Mouse (Mus musculus) intestine, embryonic 14.5 days (tissue): ENCODE results near the gene Nin. TPM values are rescaled to one million over a fixed set of nuclear protein-coding genes. Genes with fewer than 3 reads are reported as not detected.

Source experiments
- ATAC-seq: fragments of 200-750 bp; cut with Nextera tagmentation; replicated peaks from 2 replicates; pipeline ENCODE4 v1.8.0; 2017; ENCODE audit warnings: low read depth, moderate number of reproducible peaks, moderate TSS enrichment, moderate library complexity; ENCODE audit not compliant: low FRiP score, low TSS enrichment
- DNase-seq: peaks from one replicate; pipeline ENCODE4 v3.0.0-alpha.2; 2018; ENCODE audit warnings: low spot score
- H3K27ac ChIP-seq: fragments of 300-500 bp; sonication (generic); 2 replicates; pipeline ENCODE4 v1.5.1; 2014; ENCODE audit warnings: low read depth, mild to moderate bottlenecking, control low read depth
- H3K27me3 ChIP-seq: fragments of 300-500 bp; sonication (generic); replicated peaks from 2 replicates; pipeline ENCODE4 v1.6.1; 2014; ENCODE audit warnings: low read length, control low read depth; ENCODE audit not compliant: control insufficient read depth, insufficient read depth
- H3K36me3 ChIP-seq: fragments of 300-500 bp; sonication (generic); 2 replicates; pipeline ENCODE4 v1.6.1; 2014; ENCODE audit warnings: low read length, control low read depth; ENCODE audit not compliant: control insufficient read depth, insufficient read depth
- H3K4me1 ChIP-seq: fragments of 300-500 bp; sonication (generic); replicated peaks from 2 replicates; pipeline ENCODE4 v1.6.1; 2014; ENCODE audit warnings: low read length, control low read depth, mixed read lengths; ENCODE audit not compliant: control insufficient read depth, insufficient read depth
- H3K4me2 ChIP-seq: fragments of 300-500 bp; sonication (generic); 2 replicates; pipeline ENCODE4 v1.6.1; 2014; ENCODE audit warnings: low read length
- H3K4me3 ChIP-seq: fragments of 300-500 bp; sonication (generic); 2 replicates; pipeline ENCODE4 v1.5.1; 2014; ENCODE audit warnings: low read depth, low read length, control low read depth, mixed read lengths
- H3K9ac ChIP-seq: fragments of 300-500 bp; sonication (generic); 2 replicates; pipeline ENCODE4 v1.6.1; 2014; ENCODE audit warnings: mild to moderate bottlenecking, low read length
- H3K9me3 ChIP-seq: fragments of 300-500 bp; sonication (generic); 2 replicates; pipeline ENCODE4 v1.6.1; 2016; ENCODE audit warnings: low read length, control low read depth; ENCODE audit not compliant: control insufficient read depth
- WGBS: fragments of 180-500 bp; shearing (Covaris S2); extraction: QIAGEN DNeasy Blood & Tissue Kit; methylation state at CpG from one replicate; pipeline ENCODE4 v1.1.7; 2014; 5-methylcytosine and 5-hydroxymethylcytosine counted together
- polyA plus RNA-seq: library from polyadenylated mRNA; unstranded; fragments of >200 nt; fragmentation: Nextera tagmentation; extraction: Ambion mirVana; gene quantifications from 2 replicates; pipeline ENCODE4 v1.2.1, GENCODE M21; 2014

Nin gene
- polyA plus RNA-seq, 1 experiment from 2014 or later: 18.5 TPM

GRCm38 (mm10) chr12:70043421-70043820, 70.1 kb downstream of the Nin start:
- H3K9me3 ChIP-seq: no peaks in the 10 kb centered on the region
- no peak overlapping the region for H3K9ac ChIP-seq
- peak; percentile 34 for DNase-seq
- H3K27me3 ChIP-seq: no peaks in the 10 kb centered on the region
- no peaks in the 10 kb centered on the region for H3K4me1 ChIP-seq
- ATAC-seq: no peak
- WGBS: 89% methylated on average over 13 of the region's 13 CpGs
- H3K4me2 ChIP-seq: no peak overlapping the region
- H3K4me3 ChIP-seq: no peak overlapping the region
- H3K36me3 ChIP-seq: peaks cover 86% of the 10 kb centered on the region
- no peak overlapping the region for H3K27ac ChIP-seq

GRCm38 (mm10) chr12:70040981-70041380, 72.5 kb downstream of the Nin start:
- no peak overlapping the region for H3K4me3 ChIP-seq
- H3K4me2 ChIP-seq: no peak overlapping the region
- H3K9ac ChIP-seq: no peak overlapping the region
- no peak overlapping the region for H3K27ac ChIP-seq
- no peaks in the 10 kb centered on the region for H3K27me3 ChIP-seq
- H3K36me3 ChIP-seq: peaks cover 80% of the 10 kb centered on the region
- DNase-seq (no peak), ATAC-seq (no peak)
- H3K4me1 ChIP-seq: no peaks in the 10 kb centered on the region
- no peaks in the 10 kb centered on the region for H3K9me3 ChIP-seq
- 80% methylated on average over 6 of the region's 6 CpGs for WGBS

- whole genome bisulfite sequencing: 92% methylated on average over 19 of the region's 19 CpGs
- no peak for ATAC-seq
- Histone ChIP-seq H3K36me3 (peaks cover 70% of the 10 kb centered on the region), H3K27ac (no peak overlapping the region), H3K9ac (no peak overlapping the region), H3K4me1 (no peaks in the 10 kb centered on the region), H3K4me3 (no peak overlapping the region), H3K4me2 (no peak overlapping the region), H3K27me3 (no peaks in the 10 kb centered on the region), H3K9me3 (no peaks in the 10 kb centered on the region)
- DNase-seq: no peak
Observed at GRCm38 (mm10) chr12:70036722-70037305, 76.7 kb downstream of the Nin start.

GRCm38 (mm10) chr12:70026233-70026632, 87.3 kb downstream of the Nin start:
- ATAC-seq: no peak
- DNase-seq: no peak
- no peak overlapping the region for H3K27ac ChIP-seq

GRCm38 (mm10) chr12:70025431-70025830, 88.1 kb downstream of the Nin start:
- ATAC-seq (no peak), DNase-seq (no peak)
- no peaks in the 10 kb centered on the region for H3K9me3 ChIP-seq
- peaks cover 88% of the 10 kb centered on the region for H3K36me3 ChIP-seq
- no peak overlapping the region for H3K27ac ChIP-seq
- H3K9ac ChIP-seq: no peak overlapping the region
- H3K4me1 ChIP-seq: no peaks in the 10 kb centered on the region
- H3K4me3 ChIP-seq: no peak overlapping the region
- H3K27me3 ChIP-seq: no peaks in the 10 kb centered on the region
- 91% methylated on average over 6 of the region's 6 CpGs for WGBS
- no peak overlapping the region for H3K4me2 ChIP-seq

More at GRCm38 (mm10) chr12:70026233-70026632, 87.3 kb downstream of the Nin start:
- Histone ChIP-seq H3K9me3 (no peaks in the 10 kb centered on the region), H3K27me3 (no peaks in the 10 kb centered on the region), H3K36me3 (peaks cover 88% of the 10 kb centered on the region), H3K4me1 (no peaks in the 10 kb centered on the region), H3K4me2 (no peak overlapping the region), H3K4me3 (no peak overlapping the region), H3K9ac (no peak overlapping the region)

- Histone ChIP-seq H3K9ac (no peak overlapping the region), H3K9me3 (no peaks in the 10 kb centered on the region), H3K27me3 (no peaks in the 10 kb centered on the region), H3K4me1 (no peaks in the 10 kb centered on the region), H3K27ac (no peak overlapping the region), H3K4me2 (no peak overlapping the region), H3K36me3 (peaks cover 90% of the 10 kb centered on the region), H3K4me3 (no peak overlapping the region)
- ATAC-seq (no peak), DNase-seq (no peak)
- 82% methylated on average over 4 of the region's 4 CpGs for WGBS
Observed at GRCm38 (mm10) chr12:70023580-70023979, 89.9 kb downstream of the Nin start.

- Histone ChIP-seq H3K36me3 (peaks cover 76% of the 10 kb centered on the region), H3K4me2 (no peak overlapping the region), H3K9me3 (no peaks in the 10 kb centered on the region), H3K27me3 (no peaks in the 10 kb centered on the region), H3K4me3 (no peak overlapping the region), H3K27ac (no peak overlapping the region), H3K4me1 (no peaks in the 10 kb centered on the region), H3K9ac (no peak overlapping the region)
- DNase-seq (no peak), ATAC-seq (no peak)
- 74% methylated on average over 4 of the region's 4 CpGs for WGBS
Observed at GRCm38 (mm10) chr12:70018153-70018552, 95.4 kb downstream of the Nin start.

- Histone ChIP-seq H3K4me3 (no peak overlapping the region), H3K4me1 (no peaks in the 10 kb centered on the region), H3K4me2 (no peak overlapping the region), H3K27me3 (no peaks in the 10 kb centered on the region), H3K27ac (no peak overlapping the region), H3K36me3 (peaks cover 64% of the 10 kb centered on the region), H3K9ac (no peak overlapping the region), H3K9me3 (no peaks in the 10 kb centered on the region)
- DNase-seq: no peak
- 62% methylated on average over 4 of the region's 4 CpGs for WGBS
- no peak for ATAC-seq
Observed at GRCm38 (mm10) chr12:70015936-70016335, 97.6 kb downstream of the Nin start.

- ATAC-seq (no peak), DNase-seq (no peak)
- H3K36me3 ChIP-seq: peaks cover 34% of the 10 kb centered on the region
- no peak overlapping the region for H3K4me3 ChIP-seq
- no peak overlapping the region for H3K27ac ChIP-seq
- no peaks in the 10 kb centered on the region for H3K9me3 ChIP-seq
- no peaks in the 10 kb centered on the region for H3K27me3 ChIP-seq
- H3K4me1 ChIP-seq: no peaks in the 10 kb centered on the region
- WGBS: 79% methylated on average over 5 of the region's 5 CpGs
- no peak overlapping the region for H3K4me2 ChIP-seq
- H3K9ac ChIP-seq: no peak overlapping the region
Observed at GRCm38 (mm10) chr12:70011681-70012080, 101.8 kb downstream of the Nin start.
